Mouse (Mus musculus) lung, adult 2 months (tissue): ENCODE measurements around the gene Olfr6.

Source experiments
- CTCF ChIP-seq: fragments of 200-500 bp; IDR thresholded peaks from 2 replicates; pipeline ENCODE4 v1.5.1; 2011; ENCODE audit warnings: mild to moderate bottlenecking, low read length, control low read depth; ENCODE audit not compliant: insufficient read depth
- POLR2A ChIP-seq: fragments of 200-500 bp; IDR thresholded peaks from 2 replicates; pipeline ENCODE4 v1.6.1; 2011; ENCODE audit warnings: low read depth, mild to moderate bottlenecking, control low read depth, low read length, borderline replicate concordance; ENCODE audit errors: extremely low read depth

DNA sequence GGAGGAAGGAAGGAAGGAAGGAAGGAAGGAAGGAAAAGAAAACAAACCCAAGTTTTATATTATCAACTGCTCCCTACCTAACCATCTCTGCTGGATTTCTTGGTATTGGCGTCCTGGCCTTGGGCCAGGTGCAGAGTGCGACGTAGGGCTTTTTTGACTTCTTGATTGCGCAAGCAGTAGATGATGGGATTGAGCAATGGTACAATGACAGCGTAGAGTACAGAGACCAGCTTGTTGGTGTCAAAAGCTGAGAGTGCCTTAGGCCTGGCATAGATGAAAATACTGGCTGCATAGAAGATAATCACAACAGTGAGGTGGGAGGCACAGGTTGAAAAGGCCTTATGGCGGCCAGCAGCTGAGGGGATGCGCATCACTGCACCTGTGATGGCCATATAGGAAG is 37.1 kb upstream of the Olfr6 start:
- TF ChIP-seq CTCF = no peak
- no peak for TF ChIP-seq POLR2A
